Mouse (Mus musculus) R1 (cell line): ENCODE results near the gene Ism1.

Source experiments
- DNase-seq: peaks from one replicate; pipeline ENCODE4 v3.0.0-alpha.2; 2018; ENCODE audit warnings: low read depth, low spot score

Gene Ism1

GRCm38 (mm10) chr2:139712046-139712445 lies 34.1 kb downstream of the Ism1 start:
- DNase-seq, result no peak

GRCm38 (mm10) chr2:139714206-139714605 lies 36.2 kb downstream of the Ism1 start:
- DNase-seq, result no peak

GRCm38 (mm10) chr2:139717772-139718171 lies 39.8 kb downstream of the Ism1 start:
- DNase-seq, result peak; percentile 87

- DNase-seq, result peak; percentile 46
These were observed 44.7 kb downstream of the Ism1 start for GRCm38 (mm10) chr2:139722700-139723099.

GRCm38 (mm10) chr2:139723304-139723703 lies 45.3 kb downstream of the Ism1 start:
- no peak for DNase-seq

GRCm38 (mm10) chr2:139724202-139724838 lies 46.3 kb downstream of the Ism1 start:
- DNase-seq, result no peak

- DNase-seq, result peak; percentile 27
These were observed 47.4 kb downstream of the Ism1 start for GRCm38 (mm10) chr2:139725328-139725727.

- DNase-seq, result no peak
These were observed 50.1 kb downstream of the Ism1 start for GRCm38 (mm10) chr2:139728060-139728459.

- no peak for DNase-seq
These were observed 51.4 kb downstream of the Ism1 start for GRCm38 (mm10) chr2:139729377-139729776.

- no peak for DNase-seq
These were observed 64.4 kb downstream of the Ism1 start for GRCm38 (mm10) chr2:139742381-139742780.

GRCm38 (mm10) chr2:139757021-139757420 lies 79.0 kb downstream of the Ism1 start:
- peak; percentile 4 for DNase-seq

- no peak for DNase-seq
These were observed 79.5 kb downstream of the Ism1 start for GRCm38 (mm10) chr2:139757456-139757855.

- DNase-seq, result no peak
These were observed 86.4 kb downstream of the Ism1 start for GRCm38 (mm10) chr2:139764355-139764754.

- no peak for DNase-seq
These were observed 97.1 kb downstream of the Ism1 start for GRCm38 (mm10) chr2:139774949-139775570.

- no peak for DNase-seq
These were observed 98.7 kb downstream of the Ism1 start for GRCm38 (mm10) chr2:139776644-139777043.

GRCm38 (mm10) chr2:139778283-139778682 lies 100.3 kb downstream of the Ism1 start:
- peak; percentile 46 for DNase-seq

GRCm38 (mm10) chr2:139783318-139783850 lies 105.4 kb downstream of the Ism1 start:
- DNase-seq, result no peak

GRCm38 (mm10) chr2:139784465-139784864 lies 106.5 kb downstream of the Ism1 start:
- DNase-seq, result no peak

GRCm38 (mm10) chr2:139784946-139785345 lies 107.0 kb downstream of the Ism1 start:
- DNase-seq, result no peak

- DNase-seq, result no peak
These were observed 110.7 kb downstream of the Ism1 start for GRCm38 (mm10) chr2:139788658-139789057.

GRCm38 (mm10) chr2:139792345-139793120 lies 114.6 kb downstream of the Ism1 start:
- DNase-seq, result peak; percentile 70

- DNase-seq, result no peak
These were observed 126.1 kb downstream of the Ism1 start for GRCm38 (mm10) chr2:139804041-139804440.
